22 mouse cellular contexts compared by ENCODE assay signal in the genomic region with DNA sequence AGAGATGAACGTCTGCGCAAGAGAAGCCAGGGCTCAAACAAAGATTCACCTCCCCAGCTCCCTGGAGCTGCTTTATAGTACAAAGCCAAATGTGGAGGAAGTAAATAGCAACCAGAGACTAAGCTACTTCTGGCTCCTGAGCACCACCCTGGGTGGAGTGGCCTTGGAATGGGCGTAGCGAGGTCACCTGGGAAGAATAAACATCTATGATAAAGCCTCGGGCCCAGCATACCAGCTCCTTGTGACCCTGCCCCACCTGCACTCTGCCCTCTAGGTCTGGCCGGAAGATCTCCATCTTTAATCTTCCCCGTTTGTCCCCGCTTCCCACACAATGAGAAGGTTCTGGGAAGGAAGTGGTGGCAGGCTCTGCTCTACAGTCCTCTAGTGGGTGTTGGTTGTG.
DNase-seq lines count a peak whose midpoint lies in the region; ATAC-seq and TF ChIP-seq lines count a peak whose summit lies in the region.
"Had no signal": no experiment of that assay in that cellular context is flagged by ENCODE, and none has a peak within 500 bp of the region (broad histone marks: within the 10 kb centered on the region; RNA-seq: fewer than 3 reads in every experiment).

No protein-coding gene starts in this region.

- no peak overlapping the region for H3K9ac ChIP-seq in lung, postnatal 0 days (replicated peaks; ENCODE audit: low read depth)
- no peak overlapping the region for H3K9ac ChIP-seq in stomach, embryonic 14.5 days (replicated peaks; ENCODE audit: low read depth, low read length)
- H3K9ac ChIP-seq: forebrain, embryonic 13.5 days; hindbrain, embryonic 12.5 days had no signal

- no peak for TF ChIP-seq CTCF in lung, postnatal 0 days (IDR thresholded peaks at IDR 0.05)

- H3K4me2 ChIP-seq in lung, postnatal 0 days (replicated peaks; ENCODE audit: low read depth, low read length) = no peak overlapping the region
- H3K4me2 ChIP-seq in stomach, embryonic 14.5 days (replicated peaks; ENCODE audit: low read depth, low read length) = no peak overlapping the region
- H3K4me2 ChIP-seq: forebrain, embryonic 13.5 days; hindbrain, embryonic 12.5 days had no signal

- H3K9me3 ChIP-seq in lung, postnatal 0 days (ENCODE audit: low read length) = no peaks in the 10 kb centered on the region
- H3K9me3 ChIP-seq in stomach, embryonic 14.5 days (ENCODE audit: control insufficient read depth, low read depth, low read length) = no peaks in the 10 kb centered on the region
- H3K9me3 ChIP-seq: embryonic facial prominence, embryonic 10.5 days; forebrain, embryonic 13.5 days; heart, embryonic 10.5 days; hindbrain, embryonic 12.5 days had no signal

- H3K36me3 ChIP-seq in lung, postnatal 0 days (ENCODE audit: insufficient read depth, low read length) = no peaks in the 10 kb centered on the region
- no peaks in the 10 kb centered on the region for H3K36me3 ChIP-seq in stomach, embryonic 14.5 days (ENCODE audit: control insufficient read depth, insufficient read depth, low read length)
- H3K36me3 ChIP-seq: embryonic facial prominence, embryonic 10.5 days; G1E; heart, embryonic 10.5 days; hindbrain, embryonic 12.5 days had no signal

- H3K4me3 ChIP-seq in lung, postnatal 0 days (ENCODE audit: low read depth, low read length) = no peak overlapping the region
- H3K4me3 ChIP-seq in stomach, embryonic 14.5 days (ENCODE audit: low read depth, low read length) = no peak overlapping the region
- H3K4me3 ChIP-seq: embryonic facial prominence, embryonic 10.5 days; forebrain, embryonic 13.5 days; gastrocnemius, adult 2 months; heart, embryonic 10.5 days; hindbrain, embryonic 12.5 days had no signal

- peak; percentile 25; the same call in 1 of the 2 replicates for ATAC-seq in lung, postnatal 0 days
- peak; percentile 58 for ATAC-seq in stomach, embryonic 14.5 days (ENCODE audit: insufficient number of reproducible peaks, insufficient read depth, low FRiP score, low read depth)
- ATAC-seq: forebrain, embryonic 13.5 days had no signal

- no peak overlapping the region for H3K27ac ChIP-seq in lung, postnatal 0 days (ENCODE audit: low read length)
- H3K27ac ChIP-seq in stomach, embryonic 14.5 days (ENCODE audit: low read length) = no peak overlapping the region
- H3K27ac ChIP-seq: embryonic facial prominence, embryonic 10.5 days; forebrain, embryonic 13.5 days; gastrocnemius, adult 2 months; heart, embryonic 10.5 days; hindbrain, embryonic 12.5 days had no signal

- TF ChIP-seq EP300 in lung, postnatal 0 days (IDR thresholded peaks at IDR 0.05) = no peak

- 49% methylated on average over 8 of the region's 8 CpGs for WGBS in lung, postnatal 0 days
- WGBS in stomach, embryonic 14.5 days = 57% methylated on average over 8 of the region's 8 CpGs

- no peaks in the 10 kb centered on the region for H3K27me3 ChIP-seq in lung, postnatal 0 days (replicated peaks; ENCODE audit: insufficient read depth, low read length)
- H3K27me3 ChIP-seq in stomach, embryonic 14.5 days (ENCODE audit: control insufficient read depth, insufficient read depth, low read length) = no peaks in the 10 kb centered on the region
- H3K27me3 ChIP-seq: forebrain, embryonic 13.5 days; hindbrain, embryonic 12.5 days had no signal

- peak; percentile 17 for DNase-seq in lung, postnatal 0 days (ENCODE audit: low spot score)
- no peak for DNase-seq in lung, postnatal 4 days
- DNase-seq in ES-CJ7 (ENCODE audit: low read depth, low spot score) (peak; percentile 46), R1 (ENCODE audit: low read depth, low spot score) (peak; percentile 48)
- DNase-seq in urinary bladder, adult 18-20 months (ENCODE audit: low spot score in 2 of 2) = no peak
- no peak for DNase-seq in cerebellum, postnatal 4 days (ENCODE audit: low spot score in 2 of 2)
- no peak for DNase-seq in thymus, adult 18-20 months
- DNase-seq: adrenal gland, adult 2 months; adrenal gland, postnatal 25 days; cerebellum, adult 18-20 months; cerebellum, adult 9-11 months; cerebellum, postnatal 36 days; gastrocnemius, adult 2 months; gastrocnemius, postnatal 25 days; heart, postnatal 10 days; heart, postnatal 4 days had no signal

- H3K4me1 ChIP-seq in lung, postnatal 0 days (ENCODE audit: insufficient read depth, low read depth, low read length) = no peaks in the 10 kb centered on the region
- H3K4me1 ChIP-seq in stomach, embryonic 14.5 days (ENCODE audit: control insufficient read depth, insufficient read depth, low read length) = no peaks in the 10 kb centered on the region
- H3K4me1 ChIP-seq: embryonic facial prominence, embryonic 10.5 days; forebrain, embryonic 13.5 days; heart, embryonic 10.5 days; hindbrain, embryonic 12.5 days had no signal

Comparison
In these comparisons a context has a peak if more than half of its experiments do, and no peak if none do; other contexts are left out.
1. DNase-seq: peak in lung, postnatal 0 days (single experiment), ES-CJ7 (single experiment) and R1 (single experiment); none in lung, postnatal 4 days (0 of 2), urinary bladder, adult 18-20 months (0 of 2), cerebellum, postnatal 4 days (0 of 2) and thymus, adult 18-20 months (0 of 2).